Mouse (Mus musculus) stomach, embryonic 15.5 days (tissue): ENCODE measurements around the gene Spice1. TPM values are rescaled to one million over a fixed set of nuclear protein-coding genes. Genes with fewer than 3 reads are reported as not detected.
A peak's percentile ranks its signal among the peaks of the same experiment; 100 is the strongest.

ENCODE experiments used
- ATAC-seq: fragments of 200-750 bp; cut with Nextera tagmentation; 2 replicates; pipeline ENCODE4 v1.8.0; 2017; ENCODE audit warnings: low read depth, moderate number of reproducible peaks, moderate TSS enrichment; ENCODE audit not compliant: insufficient read depth, low FRiP score
- H3K27ac ChIP-seq: fragments of 300-500 bp; sonication (generic); 2 replicates; pipeline ENCODE4 v1.5.1; 2015; ENCODE audit warnings: mild to moderate bottlenecking, inconsistent platforms
- H3K27me3 ChIP-seq: fragments of 300-500 bp; sonication (generic); replicated peaks from 2 replicates; pipeline ENCODE4 v1.6.1; 2015; ENCODE audit warnings: inconsistent platforms
- H3K36me3 ChIP-seq: fragments of 300-500 bp; sonication (generic); 2 replicates; pipeline ENCODE4 v1.6.1; 2015; ENCODE audit warnings: inconsistent platforms
- H3K4me1 ChIP-seq: fragments of 300-500 bp; sonication (generic); 2 replicates; pipeline ENCODE4 v1.6.1; 2015; ENCODE audit warnings: inconsistent platforms
- H3K4me2 ChIP-seq: fragments of 300-500 bp; sonication (generic); 2 replicates; pipeline ENCODE4 v1.6.1; 2015; ENCODE audit warnings: mild to moderate bottlenecking, inconsistent platforms
- H3K4me3 ChIP-seq: fragments of 300-500 bp; sonication (generic); replicated peaks from 2 replicates; pipeline ENCODE4 v1.5.1; 2015; ENCODE audit warnings: inconsistent platforms
- H3K9ac ChIP-seq: fragments of 300-500 bp; sonication (generic); 2 replicates; pipeline ENCODE4 v1.6.1; 2015; ENCODE audit warnings: inconsistent platforms
- H3K9me3 ChIP-seq: fragments of 300-500 bp; sonication (generic); 2 replicates; pipeline ENCODE4 v1.6.1; 2016; ENCODE audit warnings: inconsistent platforms
- WGBS: fragments of 180-500 bp; shearing (Covaris S2); methylation state at CpG from one replicate; pipeline ENCODE4 v1.1.7; 2015; 5-methylcytosine and 5-hydroxymethylcytosine counted together
- polyA plus RNA-seq: library from polyadenylated mRNA; unstranded; fragments of >200 nt; fragmentation: Nextera tagmentation; extraction: Ambion mirVana; gene quantifications from 2 replicates; pipeline ENCODE4 v1.2.1, GENCODE M21; 2015

Gene Spice1
- polyA plus RNA-seq, 1 experiment from 2014 or later: 28.3 TPM

DNA sequence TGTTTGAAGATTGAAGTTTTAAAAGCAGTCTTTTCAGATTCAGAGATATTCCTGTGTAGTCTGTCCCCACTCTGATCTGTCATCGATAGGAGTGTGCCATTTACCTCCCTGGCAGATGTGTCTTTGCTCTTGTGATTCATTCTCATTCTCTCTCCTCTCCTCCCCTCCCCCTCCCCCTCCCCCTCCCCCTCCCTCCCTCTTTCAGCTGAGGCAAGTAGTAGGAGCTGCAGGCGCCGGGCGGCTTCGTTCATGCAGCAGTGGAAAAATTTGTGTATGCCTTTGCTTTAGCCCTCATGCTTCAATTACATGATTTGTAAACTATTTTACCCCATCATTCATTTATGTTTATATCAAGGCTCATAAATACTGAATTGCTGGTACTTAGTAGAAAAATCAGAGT, 34.7 kb downstream of the Spice1 start:
- Histone ChIP-seq H3K4me3 (no peak overlapping the region), H3K4me1 (peaks cover 3% of the 10 kb centered on the region; the same call in 1 of the 2 replicates), H3K9ac (no peak overlapping the region), H3K9me3 (no peaks in the 10 kb centered on the region), H3K4me2 (no peak overlapping the region), H3K36me3 (peaks cover 12% of the 10 kb centered on the region; the same call in 1 of the 2 replicates), H3K27me3 (no peaks in the 10 kb centered on the region), H3K27ac (no peak overlapping the region)
- 6% methylated on average over 5 of the region's 5 CpGs for WGBS
- ATAC-seq: no peak

DNA sequence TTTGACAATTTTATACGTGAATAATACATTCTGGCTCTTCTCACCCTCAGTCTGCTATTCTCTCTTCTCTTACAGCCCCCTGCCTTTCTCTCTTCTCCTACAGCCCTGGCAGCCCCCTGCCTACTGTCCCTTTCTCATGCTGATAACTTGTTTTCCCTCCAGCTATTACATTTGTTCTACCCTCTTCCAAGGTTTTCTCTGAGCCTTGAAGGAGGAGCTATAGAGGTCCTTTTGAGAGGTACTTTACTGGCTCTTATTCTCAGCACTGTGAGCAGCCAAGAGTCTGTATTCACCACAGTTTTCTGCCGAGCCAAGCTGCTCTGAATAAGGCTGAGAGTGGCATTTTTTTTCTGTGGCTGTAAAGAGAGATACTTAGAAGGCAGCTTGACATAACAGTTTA, 36.6 kb downstream of the Spice1 start:
- Histone ChIP-seq H3K9ac (no peak overlapping the region), H3K36me3 (peaks cover 8% of the 10 kb centered on the region), H3K27me3 (no peaks in the 10 kb centered on the region), H3K9me3 (no peaks in the 10 kb centered on the region), H3K4me2 (no peak overlapping the region), H3K27ac (no peak overlapping the region), H3K4me3 (no peak overlapping the region), H3K4me1 (peaks cover 3% of the 10 kb centered on the region; the same call in 1 of the 2 replicates)
- WGBS: 51% methylated on average over 2 of the region's 2 CpGs
- no peak for ATAC-seq

DNA sequence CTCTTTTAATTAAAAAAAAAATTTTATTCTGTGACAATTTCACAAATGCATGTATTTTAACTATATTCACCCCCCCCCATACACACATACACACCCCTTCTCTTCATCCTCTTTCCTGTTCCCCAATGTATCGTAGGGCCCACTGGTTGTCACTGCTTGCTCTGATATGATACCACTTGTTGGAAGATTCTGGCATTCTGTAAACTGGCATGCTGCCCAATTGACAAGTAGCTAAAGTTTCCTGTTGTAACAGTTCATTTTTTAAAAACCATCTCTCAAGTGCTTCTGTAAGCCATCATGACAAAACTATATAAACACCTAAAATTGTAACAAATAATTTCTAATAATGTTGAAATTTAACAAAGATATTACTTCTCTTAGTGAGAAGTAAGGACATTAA, 37.3 kb downstream of the Spice1 start:
- H3K36me3 ChIP-seq: peaks cover 5% of the 10 kb centered on the region; the same call in 1 of the 2 replicates
- ATAC-seq: no peak
- 69% methylated on average over 1 of the region's 1 CpGs for WGBS

DNA sequence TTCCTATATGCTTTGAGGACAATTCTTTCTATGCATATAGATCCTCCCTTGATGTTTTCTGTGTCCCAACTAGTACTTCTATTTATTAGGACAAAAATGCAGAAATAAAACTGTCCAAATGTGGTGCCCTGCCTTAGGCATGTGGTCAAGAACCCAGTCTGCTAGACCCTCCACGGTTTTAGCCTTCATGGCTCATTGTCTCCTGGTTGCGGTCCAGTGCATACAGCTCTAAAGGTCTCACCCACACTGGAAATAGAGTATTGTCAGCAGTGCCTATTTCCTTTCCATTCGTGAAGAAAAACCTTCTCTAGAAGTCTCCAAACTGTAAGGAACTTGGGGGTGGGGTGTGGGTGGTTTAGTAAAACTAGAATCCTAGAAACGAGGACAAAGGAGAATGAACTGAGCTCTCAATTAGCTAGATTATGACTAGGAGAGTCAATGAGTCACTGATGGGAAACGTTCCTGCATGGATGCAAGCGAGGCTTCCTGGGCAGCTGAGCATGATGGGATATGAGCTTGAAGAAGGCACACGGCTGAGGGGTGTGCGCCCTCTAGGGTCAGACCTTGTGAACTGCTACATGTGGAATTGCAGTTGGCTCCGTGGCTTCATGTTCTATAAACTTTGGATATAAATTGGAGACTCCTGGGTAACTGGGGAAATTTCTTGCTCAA, 45.1 kb downstream of the Spice1 start:
- Histone ChIP-seq H3K4me3 (no peak overlapping the region), H3K27me3 (no peaks in the 10 kb centered on the region), H3K4me1 (peaks cover 7% of the 10 kb centered on the region; the same call in 1 of the 2 replicates), H3K9ac (no peak overlapping the region), H3K27ac (no peak overlapping the region), H3K36me3 (peaks cover 4% of the 10 kb centered on the region; the same call in 1 of the 2 replicates), H3K4me2 (no peak overlapping the region), H3K9me3 (no peaks in the 10 kb centered on the region)
- 41% methylated on average over 9 of the region's 9 CpGs for WGBS
- ATAC-seq: no peak

More for the DNA sequence above, 37.3 kb downstream of the Spice1 start:
- no peaks in the 10 kb centered on the region for H3K9me3 ChIP-seq
- H3K27me3 ChIP-seq: no peaks in the 10 kb centered on the region
- no peak overlapping the region for H3K4me2 ChIP-seq
- no peak overlapping the region for H3K9ac ChIP-seq
- peaks cover 3% of the 10 kb centered on the region; the same call in 1 of the 2 replicates for H3K4me1 ChIP-seq
- H3K27ac ChIP-seq: no peak overlapping the region
- no peak overlapping the region for H3K4me3 ChIP-seq

DNA sequence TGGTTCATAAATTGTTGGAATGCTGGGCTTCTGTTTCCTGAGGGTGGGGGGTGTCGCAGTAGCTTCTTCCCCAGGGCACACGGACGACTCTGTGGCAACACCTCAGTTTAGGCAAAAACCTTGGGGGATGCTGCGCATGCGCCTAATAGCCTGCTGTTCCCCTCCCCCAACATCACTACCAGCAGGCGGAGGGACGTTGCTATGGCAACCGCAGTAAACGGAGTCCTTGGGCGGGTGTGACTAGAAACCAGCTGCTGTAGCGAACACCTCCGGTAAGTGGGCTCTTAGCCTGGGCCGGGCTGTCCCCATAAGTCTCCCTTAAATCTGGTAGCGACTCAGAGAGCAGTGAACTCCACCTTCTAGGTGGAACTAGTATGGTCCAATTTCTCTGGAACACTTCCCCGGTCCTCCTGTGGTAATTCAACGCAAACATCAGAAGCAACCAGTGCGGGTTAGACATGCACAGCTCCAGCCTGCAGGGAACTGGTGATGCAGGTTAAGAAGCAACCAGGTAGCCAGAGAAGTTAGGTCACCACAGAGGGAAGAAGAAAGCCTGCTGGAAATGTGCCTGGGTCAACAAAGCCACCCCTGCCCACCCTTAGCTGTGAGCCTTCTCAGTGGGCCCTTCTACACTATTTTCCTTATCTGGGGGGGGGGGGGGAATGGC, 47.8 kb downstream of the Spice1 start, which contains the start of gene Cfap44:
Cfap44 (plus strand) TSS at position 220 of the 667 bp plus-strand sequence.
- ATAC-seq: peak; percentile 78
- H3K27me3 ChIP-seq: no peaks in the 10 kb centered on the region
- peak within 1 kb of the TSS; percentile 58 for H3K4me2 ChIP-seq
- H3K27ac ChIP-seq: no peak within 1 kb of the TSS
- H3K36me3 ChIP-seq: no peaks in the 10 kb centered on the region; the same call in 1 of the 2 replicates
- peak within 1 kb of the TSS; percentile 31 for H3K4me3 ChIP-seq
- no peak within 1 kb of the TSS for H3K9ac ChIP-seq
- no peaks in the 10 kb centered on the region for H3K9me3 ChIP-seq
- WGBS: 1% methylated on average over 17 of the region's 17 CpGs
- peaks cover 7% of the 10 kb centered on the region; the same call in 1 of the 2 replicates for H3K4me1 ChIP-seq

DNA sequence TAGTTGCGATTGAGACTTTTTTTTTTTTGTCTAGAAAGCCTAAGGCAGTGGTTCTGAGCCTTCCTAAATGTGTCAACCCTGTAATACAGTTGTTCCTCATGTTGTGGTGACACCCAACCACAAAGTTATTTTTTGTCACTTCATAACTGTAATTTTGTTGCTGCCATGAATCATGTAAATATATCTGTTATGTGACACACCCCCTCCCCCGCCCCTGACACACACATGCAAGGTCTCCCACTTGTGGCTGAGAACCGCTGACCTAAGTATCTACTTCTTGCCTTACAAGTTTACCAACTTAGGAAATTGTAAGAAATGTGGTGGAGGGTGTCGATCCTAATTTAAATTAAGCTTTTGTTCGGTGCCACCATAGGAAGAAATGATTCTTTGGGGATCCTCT, 58.0 kb downstream of the Spice1 start:
- Histone ChIP-seq H3K9ac (no peak overlapping the region), H3K9me3 (no peaks in the 10 kb centered on the region), H3K27me3 (no peaks in the 10 kb centered on the region), H3K36me3 (no peaks in the 10 kb centered on the region), H3K4me2 (no peak overlapping the region), H3K4me1 (no peaks in the 10 kb centered on the region), H3K4me3 (no peak overlapping the region), H3K27ac (no peak overlapping the region)
- WGBS: 96% methylated on average over 5 of the region's 5 CpGs
- no peak for ATAC-seq

DNA sequence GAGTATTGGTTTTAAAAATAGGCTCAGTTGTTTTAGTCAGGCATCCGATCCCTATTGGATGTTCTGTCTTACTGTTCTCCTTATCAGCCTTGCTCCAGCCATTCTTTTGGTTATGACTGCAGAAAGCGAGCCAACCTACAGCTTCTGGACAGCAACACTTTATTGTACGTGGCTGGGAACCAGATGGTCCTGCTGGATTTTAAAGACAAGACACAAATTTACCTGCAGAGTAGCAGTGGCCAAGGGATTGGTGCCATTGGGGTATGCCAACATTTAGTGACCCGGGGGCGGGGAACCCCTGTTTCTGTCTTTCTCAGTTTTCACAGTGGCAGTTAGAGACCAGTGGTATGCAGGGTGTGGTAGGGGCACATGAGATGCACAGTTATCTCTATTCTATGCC, 60.3 kb downstream of the Spice1 start:
- H3K27me3 ChIP-seq: no peaks in the 10 kb centered on the region
- no peaks in the 10 kb centered on the region for H3K4me1 ChIP-seq
- H3K9ac ChIP-seq: no peak overlapping the region
- no peak overlapping the region for H3K27ac ChIP-seq
- no peaks in the 10 kb centered on the region for H3K36me3 ChIP-seq
- no peaks in the 10 kb centered on the region for H3K9me3 ChIP-seq
- ATAC-seq: no peak
- no peak overlapping the region for H3K4me3 ChIP-seq
- no peak overlapping the region for H3K4me2 ChIP-seq
- WGBS: 83% methylated on average over 5 of the region's 5 CpGs

DNA sequence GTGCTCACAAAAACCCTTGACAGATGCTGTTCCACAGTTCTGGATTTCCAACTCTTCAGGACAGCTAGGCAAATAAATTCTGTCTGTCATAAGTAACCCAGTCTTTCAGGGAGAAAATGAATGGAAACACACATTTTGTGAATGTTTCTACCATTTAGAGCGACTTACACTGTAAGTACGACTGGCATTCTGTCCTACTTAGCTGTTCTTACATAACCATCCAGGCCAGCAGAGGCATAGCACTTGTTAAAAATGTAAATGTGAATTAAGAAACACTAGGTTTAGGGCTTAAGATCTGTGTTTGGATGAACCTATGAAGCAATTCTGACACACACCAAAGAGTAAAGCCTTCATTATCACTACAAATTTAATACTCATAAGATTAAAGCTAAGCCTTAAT, 61.4 kb downstream of the Spice1 start:
- Histone ChIP-seq H3K4me2 (no peak overlapping the region), H3K4me3 (no peak overlapping the region), H3K27me3 (no peaks in the 10 kb centered on the region), H3K36me3 (no peaks in the 10 kb centered on the region), H3K9me3 (no peaks in the 10 kb centered on the region), H3K4me1 (no peaks in the 10 kb centered on the region), H3K27ac (no peak overlapping the region), H3K9ac (no peak overlapping the region)
- WGBS: 88% methylated on average over 2 of the region's 2 CpGs
- no peak for ATAC-seq

DNA sequence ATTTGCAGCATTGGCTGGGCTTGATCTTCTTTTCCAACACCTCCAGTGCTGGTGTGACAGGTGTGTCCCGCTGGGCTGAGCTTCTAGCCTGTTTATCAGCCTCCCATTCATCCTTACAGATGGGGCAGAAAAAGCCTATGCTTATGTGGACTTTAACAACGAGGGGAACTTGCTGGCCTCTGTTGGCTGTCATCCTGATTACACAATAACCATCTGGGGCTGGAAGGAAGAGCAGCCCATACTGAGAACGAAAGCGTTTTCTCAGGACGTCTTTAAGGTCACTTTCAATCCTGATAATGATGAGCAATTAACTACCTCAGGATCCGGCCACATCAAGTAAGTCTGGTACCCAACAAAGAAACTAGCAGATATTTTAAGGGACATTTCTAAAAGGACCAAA, 63.3 kb downstream of the Spice1 start:
- H3K27me3 ChIP-seq: no peaks in the 10 kb centered on the region
- no peak overlapping the region for H3K4me3 ChIP-seq
- 30% methylated on average over 6 of the region's 6 CpGs for WGBS
- H3K4me2 ChIP-seq: no peak overlapping the region
- no peaks in the 10 kb centered on the region for H3K4me1 ChIP-seq
- H3K9me3 ChIP-seq: no peaks in the 10 kb centered on the region
- ATAC-seq: no peak
- no peak overlapping the region for H3K9ac ChIP-seq
- no peaks in the 10 kb centered on the region for H3K36me3 ChIP-seq
- H3K27ac ChIP-seq: no peak overlapping the region

DNA sequence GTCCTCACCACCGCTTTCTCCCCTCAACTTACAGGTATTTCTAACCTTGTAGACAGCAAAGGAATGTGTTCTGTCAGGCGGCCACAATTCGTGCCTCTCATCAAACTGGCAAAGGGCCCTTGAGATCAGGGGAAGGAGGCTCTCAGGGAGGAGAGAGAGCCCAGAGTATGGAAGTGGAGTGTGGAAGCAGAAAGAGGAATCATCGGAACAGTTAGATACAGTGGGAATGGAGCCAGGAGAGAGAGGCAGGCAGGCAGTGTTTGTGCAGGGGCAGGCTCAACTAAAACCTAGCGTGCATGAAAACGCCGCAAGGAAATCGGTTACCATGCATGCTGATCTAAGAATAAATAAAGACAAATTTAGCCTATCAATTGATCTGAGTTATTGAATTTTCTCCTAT, 70.7 kb downstream of the Spice1 start:
- no peaks in the 10 kb centered on the region for H3K27me3 ChIP-seq
- no peak overlapping the region for H3K4me2 ChIP-seq
- peaks cover 3% of the 10 kb centered on the region; the same call in 1 of the 2 replicates for H3K4me1 ChIP-seq
- H3K9me3 ChIP-seq: no peaks in the 10 kb centered on the region
- 55% methylated on average over 8 of the region's 8 CpGs for WGBS
- H3K36me3 ChIP-seq: no peaks in the 10 kb centered on the region
- no peak overlapping the region for H3K4me3 ChIP-seq
- ATAC-seq: no peak
- no peak overlapping the region for H3K27ac ChIP-seq
- H3K9ac ChIP-seq: no peak overlapping the region

DNA sequence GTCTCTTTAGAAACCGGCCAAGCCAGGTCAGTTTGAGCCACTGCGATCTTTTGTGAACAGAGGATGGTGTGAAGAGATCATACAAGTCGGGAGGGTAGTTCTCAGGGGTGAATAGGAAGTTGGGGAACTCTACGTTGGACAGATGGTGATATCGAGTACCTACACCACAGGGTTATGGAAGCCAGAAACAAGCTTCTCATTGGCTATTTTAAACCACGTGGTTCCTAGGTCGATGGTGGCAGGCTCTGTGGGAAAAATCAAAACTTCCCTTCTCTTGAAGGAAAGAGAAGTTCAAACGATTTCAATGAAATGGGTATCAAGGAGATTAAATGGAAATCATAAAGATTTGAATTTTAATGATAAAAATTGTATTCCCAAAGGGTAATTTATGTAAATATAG, 74.8 kb downstream of the Spice1 start:
- no peak overlapping the region for H3K4me3 ChIP-seq
- no peaks in the 10 kb centered on the region for H3K9me3 ChIP-seq
- H3K36me3 ChIP-seq: no peaks in the 10 kb centered on the region
- WGBS: 82% methylated on average over 8 of the region's 8 CpGs
- peaks cover 3% of the 10 kb centered on the region; the same call in 1 of the 2 replicates for H3K4me1 ChIP-seq
- no peak overlapping the region for H3K9ac ChIP-seq
- no peak overlapping the region for H3K4me2 ChIP-seq
- no peak overlapping the region for H3K27ac ChIP-seq
- H3K27me3 ChIP-seq: no peaks in the 10 kb centered on the region
- no peak for ATAC-seq

DNA sequence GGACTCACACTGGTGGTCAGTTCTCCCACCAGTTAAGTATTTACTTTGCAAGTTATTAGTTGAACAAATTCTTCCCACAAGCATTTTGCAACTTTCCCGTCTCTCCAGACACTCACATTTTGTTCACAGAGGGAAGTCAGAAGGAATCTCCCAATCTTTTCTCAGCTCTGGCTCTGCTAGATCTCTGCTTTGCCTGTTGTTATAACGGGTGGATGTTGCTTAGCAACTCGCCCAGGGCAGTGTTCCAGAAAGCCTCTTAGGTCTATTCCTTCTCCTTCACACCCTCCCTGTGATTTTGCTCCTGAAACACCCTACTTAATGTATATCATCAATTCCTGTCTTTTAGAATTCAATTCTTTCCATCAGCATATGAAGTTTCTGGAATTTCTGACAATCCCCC, 76.6 kb downstream of the Spice1 start:
- H3K27me3 ChIP-seq: no peaks in the 10 kb centered on the region
- H3K4me1 ChIP-seq: no peaks in the 10 kb centered on the region
- WGBS: 20% methylated on average over 3 of the region's 3 CpGs
- no peak overlapping the region for H3K9ac ChIP-seq
- no peak overlapping the region for H3K4me2 ChIP-seq
- no peak overlapping the region for H3K4me3 ChIP-seq
- H3K27ac ChIP-seq: no peak overlapping the region
- ATAC-seq: no peak; the same call in 1 of the 2 replicates
- H3K9me3 ChIP-seq: no peaks in the 10 kb centered on the region
- H3K36me3 ChIP-seq: no peaks in the 10 kb centered on the region
